Mouse (Mus musculus): ENCODE data around the gene Ube2e1. TPM values are rescaled to one million over a fixed set of nuclear protein-coding genes. Genes with fewer than 3 reads are reported as not detected.

Gene Ube2e1
- polyA plus RNA-seq, 1 experiment from 2014 or later = 41.1 TPM

GRCm38 (mm10) chr14:18364321-18364720, 32.7 kb upstream of the Ube2e1 start:
- Histone ChIP-seq H3K4me3 (ENCODE audit: low read depth, low read length) (no peak overlapping the region), H3K9ac (ENCODE audit: low read depth, low read length) (no peak overlapping the region)

DNA sequence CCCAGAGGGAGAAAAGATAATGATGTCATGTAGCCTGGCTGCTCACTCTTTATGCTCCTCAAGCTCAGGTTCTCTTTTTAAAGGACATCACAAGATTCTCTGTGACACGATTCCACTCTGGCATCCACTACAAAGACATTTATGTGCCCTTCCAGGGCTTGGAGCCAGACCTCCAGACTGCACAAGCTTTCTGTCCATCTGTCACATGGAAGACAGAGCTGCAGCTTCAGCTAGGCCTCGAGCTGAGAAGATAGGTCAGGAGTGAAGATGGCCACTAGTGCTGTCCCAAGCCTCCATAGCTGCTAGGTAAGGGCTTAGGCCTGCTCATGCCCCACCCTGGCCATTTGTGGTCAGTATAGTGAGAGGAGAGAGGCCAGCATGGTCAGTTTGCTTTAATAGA, 24.8 kb upstream of the Ube2e1 start:
- Histone ChIP-seq H3K4me2 (no peak overlapping the region), H3K4me1 (replicated peaks; ENCODE audit: control insufficient read depth, insufficient read depth, low read length) (no peaks in the 10 kb centered on the region), H3K9ac (ENCODE audit: low read depth, low read length) (no peak overlapping the region), H3K36me3 (ENCODE audit: control insufficient read depth, insufficient read depth, low read length) (no peaks in the 10 kb centered on the region), H3K27ac (ENCODE audit: low read depth, low read length) (no peak overlapping the region), H3K27me3 (replicated peaks; ENCODE audit: control insufficient read depth, insufficient read depth, low read length) (no peaks in the 10 kb centered on the region), H3K4me3 (ENCODE audit: low read depth, low read length) (no peak overlapping the region), H3K9me3 (ENCODE audit: control insufficient read depth, low read length) (no peaks in the 10 kb centered on the region)
- 57% methylated on average over 2 of the region's 2 CpGs for WGBS
- DNase-seq (ENCODE audit: low spot score) = no peak
- ATAC-seq (replicated peaks; ENCODE audit: low FRiP score) = no peak

More at GRCm38 (mm10) chr14:18364321-18364720, 32.7 kb upstream of the Ube2e1 start:
- Histone ChIP-seq H3K27me3 (replicated peaks; ENCODE audit: control insufficient read depth, insufficient read depth, low read length) (no peaks in the 10 kb centered on the region), H3K36me3 (ENCODE audit: control insufficient read depth, insufficient read depth, low read length) (no peaks in the 10 kb centered on the region), H3K4me1 (replicated peaks; ENCODE audit: control insufficient read depth, insufficient read depth, low read length) (0 out of 2 replicates have a peak, but pooled peaks cover 2% of the 10 kb centered on the region), H3K27ac (ENCODE audit: low read depth, low read length) (no peak overlapping the region), H3K4me2 (no peak overlapping the region), H3K9me3 (ENCODE audit: control insufficient read depth, low read length) (no peaks in the 10 kb centered on the region)
- no peak for DNase-seq (ENCODE audit: low spot score)
- ATAC-seq (replicated peaks; ENCODE audit: low FRiP score) = no peak
- 67% methylated on average over 3 of the region's 3 CpGs for WGBS

- WGBS = 74% methylated on average over 6 of the region's 6 CpGs
- DNase-seq (ENCODE audit: low spot score) = no peak
Observed at GRCm38 (mm10) chr14:18355514-18356190, 24.0 kb upstream of the Ube2e1 start.

DNA sequence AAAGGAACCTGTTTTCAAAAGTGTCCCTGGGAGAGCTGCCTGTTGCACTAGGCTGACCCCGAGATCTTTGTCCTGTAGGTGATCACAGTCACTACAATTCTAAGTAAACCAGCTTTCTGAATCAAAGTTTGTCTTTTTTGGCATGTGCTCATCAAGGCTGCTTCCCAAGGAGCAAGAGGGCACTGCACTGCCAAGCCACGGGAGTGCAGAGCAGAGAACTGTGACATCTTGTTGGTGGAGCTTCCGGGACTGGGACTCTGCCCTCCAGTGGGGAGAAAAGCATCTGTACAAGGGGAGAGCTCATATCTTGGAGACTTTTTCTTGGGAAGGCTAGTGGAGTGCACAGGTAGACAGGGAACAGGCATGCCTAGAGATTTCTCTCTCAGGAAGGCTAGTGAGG, 21.9 kb upstream of the Ube2e1 start:
- 59% methylated on average over 3 of the region's 3 CpGs for WGBS
- no peak for ATAC-seq (replicated peaks; ENCODE audit: low FRiP score)
- Histone ChIP-seq H3K4me3 (ENCODE audit: low read depth, low read length) (no peak overlapping the region), H3K9me3 (ENCODE audit: control insufficient read depth, low read length) (no peaks in the 10 kb centered on the region), H3K27ac (ENCODE audit: low read depth, low read length) (no peak overlapping the region), H3K9ac (ENCODE audit: low read depth, low read length) (no peak overlapping the region), H3K27me3 (replicated peaks; ENCODE audit: control insufficient read depth, insufficient read depth, low read length) (no peaks in the 10 kb centered on the region), H3K36me3 (ENCODE audit: control insufficient read depth, insufficient read depth, low read length) (no peaks in the 10 kb centered on the region), H3K4me2 (no peak overlapping the region), H3K4me1 (replicated peaks; ENCODE audit: control insufficient read depth, insufficient read depth, low read length) (no peaks in the 10 kb centered on the region)
- DNase-seq (ENCODE audit: low spot score) = no peak

More at GRCm38 (mm10) chr14:18355514-18356190, 24.0 kb upstream of the Ube2e1 start:
- Histone ChIP-seq H3K9me3 (ENCODE audit: control insufficient read depth, low read length) (no peaks in the 10 kb centered on the region), H3K27me3 (replicated peaks; ENCODE audit: control insufficient read depth, insufficient read depth, low read length) (no peaks in the 10 kb centered on the region), H3K9ac (ENCODE audit: low read depth, low read length) (no peak overlapping the region), H3K36me3 (ENCODE audit: control insufficient read depth, insufficient read depth, low read length) (no peaks in the 10 kb centered on the region), H3K4me3 (ENCODE audit: low read depth, low read length) (no peak overlapping the region), H3K4me2 (no peak overlapping the region), H3K27ac (ENCODE audit: low read depth, low read length) (no peak overlapping the region), H3K4me1 (replicated peaks; ENCODE audit: control insufficient read depth, insufficient read depth, low read length) (no peaks in the 10 kb centered on the region)
- no peak for ATAC-seq (replicated peaks; ENCODE audit: low FRiP score)

DNA sequence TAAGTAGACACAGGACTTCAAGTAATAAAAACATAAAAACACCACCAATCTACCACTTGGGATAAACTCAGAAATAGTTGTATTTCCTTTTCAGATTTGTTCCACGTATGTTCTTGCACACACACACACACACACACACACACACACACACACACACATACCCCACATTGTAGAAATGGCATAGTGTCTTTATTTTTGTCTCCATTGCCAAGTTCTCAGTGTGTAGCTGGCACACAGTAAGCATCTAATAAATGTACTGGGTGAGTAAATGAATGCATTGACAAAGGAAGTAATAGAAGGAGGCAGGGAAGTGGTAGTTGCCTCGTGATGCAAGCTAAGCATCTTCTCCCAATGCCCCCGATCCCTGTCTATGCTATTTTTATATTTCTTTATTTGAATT, 21.3 kb upstream of the Ube2e1 start:
- Histone ChIP-seq H3K9ac (ENCODE audit: low read depth, low read length) (no peak overlapping the region), H3K4me3 (ENCODE audit: low read depth, low read length) (no peak overlapping the region), H3K9me3 (ENCODE audit: control insufficient read depth, low read length) (no peaks in the 10 kb centered on the region), H3K27me3 (replicated peaks; ENCODE audit: control insufficient read depth, insufficient read depth, low read length) (no peaks in the 10 kb centered on the region), H3K4me1 (replicated peaks; ENCODE audit: control insufficient read depth, insufficient read depth, low read length) (no peaks in the 10 kb centered on the region), H3K36me3 (ENCODE audit: control insufficient read depth, insufficient read depth, low read length) (no peaks in the 10 kb centered on the region), H3K4me2 (no peak overlapping the region), H3K27ac (ENCODE audit: low read depth, low read length) (no peak overlapping the region)
- ATAC-seq (replicated peaks; ENCODE audit: low FRiP score) (no peak), DNase-seq (ENCODE audit: low spot score) (no peak)
- WGBS = 65% methylated on average over 3 of the region's 3 CpGs

DNA sequence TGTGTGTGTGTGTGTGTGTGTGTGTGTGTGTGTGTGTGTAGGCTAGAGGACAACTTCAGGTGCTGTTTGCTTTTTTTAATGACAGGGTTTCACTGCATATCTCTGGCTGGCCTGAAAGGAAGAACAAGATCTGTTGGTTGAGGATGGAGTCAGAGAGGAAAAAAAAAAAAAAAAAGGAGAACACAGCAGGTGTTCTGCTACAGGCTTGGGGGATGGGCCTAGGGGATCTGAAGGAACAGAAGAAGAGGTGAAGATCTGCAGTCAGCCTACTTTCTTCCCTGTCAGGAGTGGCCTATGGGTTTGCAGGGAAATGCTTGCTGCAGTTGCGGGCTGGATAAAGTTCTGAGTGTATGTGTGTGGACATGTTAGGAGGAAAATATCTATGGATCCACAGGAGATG, 19.0 kb upstream of the Ube2e1 start:
- Histone ChIP-seq H3K4me1 (replicated peaks; ENCODE audit: control insufficient read depth, insufficient read depth, low read length) (no peaks in the 10 kb centered on the region), H3K4me3 (ENCODE audit: low read depth, low read length) (no peak overlapping the region), H3K27ac (ENCODE audit: low read depth, low read length) (no peak overlapping the region), H3K36me3 (ENCODE audit: control insufficient read depth, insufficient read depth, low read length) (no peaks in the 10 kb centered on the region), H3K9me3 (ENCODE audit: control insufficient read depth, low read length) (no peaks in the 10 kb centered on the region), H3K4me2 (no peak overlapping the region), H3K9ac (ENCODE audit: low read depth, low read length) (no peak overlapping the region), H3K27me3 (replicated peaks; ENCODE audit: control insufficient read depth, insufficient read depth, low read length) (no peaks in the 10 kb centered on the region)
- DNase-seq (ENCODE audit: low spot score) = no peak
- ATAC-seq (replicated peaks; ENCODE audit: low FRiP score) = no peak
- 88% methylated on average over 1 of the region's 1 CpGs for WGBS

DNA sequence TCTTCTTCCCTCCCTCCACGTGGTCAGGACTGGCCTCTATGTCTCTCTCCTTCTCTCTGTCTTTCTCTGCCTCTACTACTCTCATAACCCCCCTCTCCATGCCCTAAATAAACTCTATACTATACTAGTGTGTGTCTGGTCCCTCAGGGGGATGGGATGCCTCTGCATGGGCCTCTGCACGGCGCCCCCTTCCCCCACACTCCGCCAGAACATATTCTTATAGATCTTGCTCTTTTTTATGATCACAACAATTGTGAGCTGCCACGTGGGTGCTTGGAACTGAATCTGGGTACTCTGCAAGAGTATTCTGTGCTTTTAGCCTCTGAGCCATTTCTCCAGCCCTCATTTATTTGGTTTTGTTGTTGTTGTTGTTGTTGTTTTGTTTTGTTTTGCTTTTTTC, 18.2 kb upstream of the Ube2e1 start:
- Histone ChIP-seq H3K9ac (ENCODE audit: low read depth, low read length) (no peak overlapping the region), H3K9me3 (ENCODE audit: control insufficient read depth, low read length) (no peaks in the 10 kb centered on the region), H3K4me3 (ENCODE audit: low read depth, low read length) (no peak overlapping the region), H3K36me3 (ENCODE audit: control insufficient read depth, insufficient read depth, low read length) (no peaks in the 10 kb centered on the region), H3K27me3 (replicated peaks; ENCODE audit: control insufficient read depth, insufficient read depth, low read length) (no peaks in the 10 kb centered on the region), H3K4me2 (no peak overlapping the region), H3K27ac (ENCODE audit: low read depth, low read length) (no peak overlapping the region), H3K4me1 (replicated peaks; ENCODE audit: control insufficient read depth, insufficient read depth, low read length) (no peaks in the 10 kb centered on the region)
- DNase-seq (ENCODE audit: low spot score) (no peak), ATAC-seq (replicated peaks; ENCODE audit: low FRiP score) (no peak)
- WGBS = 54% methylated on average over 5 of the region's 5 CpGs

DNA sequence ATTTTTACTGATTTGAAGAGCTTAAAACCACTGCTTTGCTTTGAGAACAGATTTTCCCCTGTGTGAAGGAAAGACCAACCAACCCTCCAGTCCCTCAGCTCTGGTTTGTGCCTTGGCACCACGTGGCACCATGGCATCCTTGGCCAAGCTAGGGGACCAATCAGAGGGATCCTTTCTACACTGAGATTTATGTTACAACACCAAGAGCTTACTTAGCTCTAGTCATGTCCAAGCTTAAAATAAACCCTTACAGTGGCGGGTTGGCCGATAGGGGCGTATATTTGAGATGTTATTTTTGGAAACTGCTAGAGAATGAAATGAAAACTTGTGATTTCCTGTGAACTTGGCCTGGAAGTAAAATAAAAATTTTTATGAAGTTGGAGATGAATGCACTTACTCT, 11.9 kb upstream of the Ube2e1 start:
- ATAC-seq (replicated peaks; ENCODE audit: low FRiP score) (no peak), DNase-seq (ENCODE audit: low spot score) (no peak)
- H3K4me2 ChIP-seq = no peak overlapping the region
- no peak overlapping the region for H3K9ac ChIP-seq (ENCODE audit: low read depth, low read length)
- 71% methylated on average over 4 of the region's 4 CpGs for WGBS
- H3K4me3 ChIP-seq (ENCODE audit: low read depth, low read length) = no peak overlapping the region
- no peaks in the 10 kb centered on the region for H3K36me3 ChIP-seq (ENCODE audit: control insufficient read depth, insufficient read depth, low read length)
- H3K4me1 ChIP-seq (replicated peaks; ENCODE audit: control insufficient read depth, insufficient read depth, low read length) = no peaks in the 10 kb centered on the region
- no peaks in the 10 kb centered on the region for H3K27me3 ChIP-seq (replicated peaks; ENCODE audit: control insufficient read depth, insufficient read depth, low read length)
- H3K9me3 ChIP-seq (ENCODE audit: control insufficient read depth, low read length) = no peaks in the 10 kb centered on the region
- no peak overlapping the region for H3K27ac ChIP-seq (ENCODE audit: low read depth, low read length)

DNA sequence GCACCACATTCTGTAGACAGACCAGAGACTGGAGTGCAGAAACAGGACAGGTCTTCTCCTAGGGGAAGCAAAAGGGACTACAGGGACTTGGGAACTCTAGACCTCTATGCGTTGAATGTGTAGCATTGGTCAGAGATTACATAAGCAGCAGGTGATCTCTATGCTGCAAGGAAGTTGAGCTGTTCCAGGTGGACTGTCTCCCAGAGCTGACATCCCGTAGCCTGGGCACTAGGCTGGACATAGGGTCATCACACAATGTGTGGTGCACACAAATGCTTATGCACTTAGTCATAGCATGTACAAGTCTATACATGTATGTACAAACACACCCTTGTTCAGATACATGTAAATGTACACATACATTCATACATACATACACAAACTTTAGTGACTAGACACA, 11.1 kb upstream of the Ube2e1 start:
- ATAC-seq (replicated peaks; ENCODE audit: low FRiP score) (no peak), DNase-seq (ENCODE audit: low spot score) (no peak)
- no peak overlapping the region for H3K9ac ChIP-seq (ENCODE audit: low read depth, low read length)
- H3K27ac ChIP-seq (ENCODE audit: low read depth, low read length) = no peak overlapping the region
- no peak overlapping the region for H3K4me2 ChIP-seq
- no peaks in the 10 kb centered on the region for H3K27me3 ChIP-seq (replicated peaks; ENCODE audit: control insufficient read depth, insufficient read depth, low read length)
- no peak overlapping the region for H3K4me3 ChIP-seq (ENCODE audit: low read depth, low read length)
- H3K36me3 ChIP-seq (ENCODE audit: control insufficient read depth, insufficient read depth, low read length) = no peaks in the 10 kb centered on the region
- 77% methylated on average over 2 of the region's 2 CpGs for WGBS
- no peaks in the 10 kb centered on the region for H3K4me1 ChIP-seq (replicated peaks; ENCODE audit: control insufficient read depth, insufficient read depth, low read length)
- no peaks in the 10 kb centered on the region for H3K9me3 ChIP-seq (ENCODE audit: control insufficient read depth, low read length)

All from liver, embryonic 11.5 days (tissue).